Comparison of ENCODE assay signal across 20 mouse cellular contexts in genomic region chr3:38045989-38046388, GRCm38 (mm10).
DNase-seq lines count a peak whose midpoint lies in the region; ATAC-seq and TF ChIP-seq lines count a peak whose summit lies in the region.
"Had no signal": no experiment of that assay in that cellular context is flagged by ENCODE, and none has a peak within 500 bp of the region (broad histone marks: within the 10 kb centered on the region; RNA-seq: fewer than 3 reads in every experiment).

No protein-coding gene starts in this region.

- H3K9me3 ChIP-seq in forebrain, embryonic 14.5 days (replicated peaks; ENCODE audit: control insufficient read depth, low read length) = no peaks in the 10 kb centered on the region
- H3K9me3 ChIP-seq in forebrain, embryonic 12.5 days = no peaks in the 10 kb centered on the region
- no peaks in the 10 kb centered on the region for H3K9me3 ChIP-seq in lung, postnatal 0 days (ENCODE audit: low read length)
- H3K9me3 ChIP-seq: embryonic facial prominence, embryonic 12.5 days; forebrain, embryonic 13.5 days; heart, embryonic 15.5 days; hindbrain, embryonic 13.5 days had no signal

- no peaks in the 10 kb centered on the region for H3K36me3 ChIP-seq in forebrain, embryonic 14.5 days (ENCODE audit: control insufficient read depth, insufficient read depth, low read length)
- no peaks in the 10 kb centered on the region for H3K36me3 ChIP-seq in forebrain, embryonic 12.5 days (replicated peaks)
- no peaks in the 10 kb centered on the region for H3K36me3 ChIP-seq in lung, postnatal 0 days (ENCODE audit: insufficient read depth, low read length)
- H3K36me3 ChIP-seq: embryonic facial prominence, embryonic 12.5 days; heart, embryonic 15.5 days; hindbrain, embryonic 13.5 days had no signal

- DNase-seq in adrenal gland, postnatal 10 days = peak; percentile 20
- DNase-seq in adrenal gland, adult 8-10 months = no peak
- peak; percentile 24 for DNase-seq in forebrain, embryonic 14.5 days (ENCODE audit: low spot score)
- DNase-seq in lung, postnatal 0 days (ENCODE audit: low spot score) = peak; percentile 13
- no peak for DNase-seq in lung, adult 18-20 months
- DNase-seq in 3T3-L1 (ENCODE audit: low read depth, low spot score) = peak; percentile 31
- DNase-seq in gastrocnemius, postnatal 25 days = no peak
- DNase-seq: adrenal gland, adult 2 months; gastrocnemius, adult 2 months; gastrocnemius, postnatal 36 days; heart, adult 11 months; heart, postnatal 14 days had no signal

- H3K4me1 ChIP-seq in forebrain, embryonic 14.5 days (ENCODE audit: control insufficient read depth, insufficient read depth, low read length) = no peaks in the 10 kb centered on the region
- H3K4me1 ChIP-seq in forebrain, embryonic 12.5 days = no peaks in the 10 kb centered on the region
- peaks cover 7% of the 10 kb centered on the region; the same call in 1 of the 2 replicates for H3K4me1 ChIP-seq in lung, postnatal 0 days (ENCODE audit: insufficient read depth, low read depth, low read length)
- H3K4me1 ChIP-seq: embryonic facial prominence, embryonic 12.5 days had no signal

- WGBS in forebrain, embryonic 14.5 days = 76% methylated on average over 2 of the region's 2 CpGs
- 74% methylated on average over 2 of the region's 2 CpGs for WGBS in forebrain, embryonic 12.5 days
- WGBS in lung, postnatal 0 days = 56% methylated on average over 2 of the region's 2 CpGs

- H3K4me2 ChIP-seq in forebrain, embryonic 14.5 days (ENCODE audit: low read length) = no peak overlapping the region
- no peak overlapping the region for H3K4me2 ChIP-seq in forebrain, embryonic 12.5 days
- no peak overlapping the region for H3K4me2 ChIP-seq in lung, postnatal 0 days (replicated peaks; ENCODE audit: low read depth, low read length)
- H3K4me2 ChIP-seq: embryonic facial prominence, embryonic 12.5 days; forebrain, embryonic 13.5 days; heart, embryonic 11.5 days; heart, embryonic 15.5 days; hindbrain, embryonic 13.5 days had no signal

- no peak overlapping the region for H3K27ac ChIP-seq in forebrain, embryonic 14.5 days (ENCODE audit: low read depth, low read length)
- H3K27ac ChIP-seq in forebrain, embryonic 12.5 days = no peak overlapping the region
- no peak overlapping the region for H3K27ac ChIP-seq in lung, postnatal 0 days (ENCODE audit: low read length)
- H3K27ac ChIP-seq: embryonic facial prominence, embryonic 12.5 days; forebrain, embryonic 13.5 days; gastrocnemius, adult 2 months; heart, embryonic 15.5 days; hindbrain, embryonic 13.5 days had no signal

- TF ChIP-seq CTCF in lung, postnatal 0 days (IDR thresholded peaks at IDR 0.05) = no peak

- no peak for ATAC-seq in forebrain, embryonic 14.5 days
- no peak for ATAC-seq in forebrain, embryonic 12.5 days (ENCODE audit: low FRiP score)
- no peak for ATAC-seq in lung, postnatal 0 days
- ATAC-seq: activated CD4-positive, CD25-positive, alpha-beta regulatory T cell, adult 4 months; forebrain, embryonic 13.5 days; intestine, embryonic 16.5 days had no signal

- H3K27me3 ChIP-seq in forebrain, embryonic 14.5 days (replicated peaks; ENCODE audit: control insufficient read depth, insufficient read depth, low read length) = no peaks in the 10 kb centered on the region
- H3K27me3 ChIP-seq in forebrain, embryonic 12.5 days = no peaks in the 10 kb centered on the region
- no peaks in the 10 kb centered on the region for H3K27me3 ChIP-seq in lung, postnatal 0 days (replicated peaks; ENCODE audit: insufficient read depth, low read length)
- H3K27me3 ChIP-seq: embryonic facial prominence, embryonic 12.5 days; forebrain, embryonic 13.5 days; hindbrain, embryonic 13.5 days had no signal

- no peak for TF ChIP-seq EP300 in lung, postnatal 0 days (IDR thresholded peaks at IDR 0.05)

- H3K9ac ChIP-seq in forebrain, embryonic 14.5 days (ENCODE audit: low read length) = no peak overlapping the region
- no peak overlapping the region for H3K9ac ChIP-seq in forebrain, embryonic 12.5 days
- no peak overlapping the region for H3K9ac ChIP-seq in lung, postnatal 0 days (replicated peaks; ENCODE audit: low read depth)
- H3K9ac ChIP-seq: embryonic facial prominence, embryonic 12.5 days; forebrain, embryonic 13.5 days; heart, embryonic 15.5 days; hindbrain, embryonic 13.5 days had no signal

- H3K4me3 ChIP-seq in forebrain, embryonic 14.5 days (ENCODE audit: low read depth, low read length) = no peak overlapping the region
- no peak overlapping the region for H3K4me3 ChIP-seq in forebrain, embryonic 12.5 days (replicated peaks)
- no peak overlapping the region for H3K4me3 ChIP-seq in lung, postnatal 0 days (ENCODE audit: low read depth, low read length)
- H3K4me3 ChIP-seq: embryonic facial prominence, embryonic 12.5 days; forebrain, embryonic 13.5 days; gastrocnemius, adult 2 months; heart, embryonic 15.5 days; hindbrain, embryonic 13.5 days had no signal

Comparison
In these comparisons a context has a peak if more than half of its experiments do, and no peak if none do; other contexts are left out.
1. DNase-seq: peak in adrenal gland, postnatal 10 days (single experiment), forebrain, embryonic 14.5 days (single experiment), lung, postnatal 0 days (single experiment) and 3T3-L1 (single experiment); none in adrenal gland, adult 8-10 months (single experiment), lung, adult 18-20 months (0 of 2) and gastrocnemius, postnatal 25 days (single experiment).